Mouse (Mus musculus): Measurements from ENCODE around the gene Cdyl2. TPM values are rescaled to one million over a fixed set of nuclear protein-coding genes. Genes with fewer than 3 reads are reported as not detected.
A peak's percentile ranks its signal among the peaks of the same experiment; 100 is the strongest.

The Cdyl2 gene
- polyA plus RNA-seq, 1 experiment = 4.6 TPM

- no peak overlapping the region for H3K27ac ChIP-seq (ENCODE audit: insufficient read depth, low read length)
- no peak for TF ChIP-seq POLR2A (IDR thresholded peaks at IDR 0.05; ENCODE audit: low read depth, low read length)
- no peak for TF ChIP-seq CTCF (IDR thresholded peaks at IDR 0.05; ENCODE audit: borderline replicate concordance, insufficient read depth, low read length)
- H3K4me1 ChIP-seq (ENCODE audit: control insufficient read depth, insufficient read depth, low read length) = peaks cover 4% of the 10 kb centered on the region; the same call in 1 of the 2 replicates
- no peak overlapping the region for H3K4me3 ChIP-seq (ENCODE audit: insufficient read depth, low read length)
Observed at GRCm38 (mm10) chr8:116734176-116734575, 1.4 kb upstream of the Cdyl2 start.

GRCm38 (mm10) chr8:116733648-116734014 is 840 bp upstream of the Cdyl2 start:
- H3K27ac ChIP-seq (ENCODE audit: insufficient read depth, low read length) = no peak overlapping the region
- H3K4me3 ChIP-seq (ENCODE audit: insufficient read depth, low read length) = no peak overlapping the region; the same call in 1 of the 2 replicates
- TF ChIP-seq POLR2A (IDR thresholded peaks at IDR 0.05; ENCODE audit: low read depth, low read length) (no peak), CTCF (IDR thresholded peaks at IDR 0.05; ENCODE audit: borderline replicate concordance, insufficient read depth, low read length) (no peak)
- peaks cover 4% of the 10 kb centered on the region; the same call in 1 of the 2 replicates for H3K4me1 ChIP-seq (ENCODE audit: control insufficient read depth, insufficient read depth, low read length)

GRCm38 (mm10) chr8:116731976-116732683 is 661 bp downstream of the Cdyl2 start:
- TF ChIP-seq CTCF (IDR thresholded peaks at IDR 0.05; ENCODE audit: borderline replicate concordance, insufficient read depth, low read length) (no peak), POLR2A (IDR thresholded peaks at IDR 0.05; ENCODE audit: low read depth, low read length) (no peak)
- Histone ChIP-seq H3K4me1 (ENCODE audit: control insufficient read depth, insufficient read depth, low read length) (peaks cover 4% of the 10 kb centered on the region; the same call in 1 of the 2 replicates), H3K27ac (ENCODE audit: insufficient read depth, low read length) (no peak overlapping the region), H3K4me3 (ENCODE audit: insufficient read depth, low read length) (peak overlapping the region; percentile 46)

DNA sequence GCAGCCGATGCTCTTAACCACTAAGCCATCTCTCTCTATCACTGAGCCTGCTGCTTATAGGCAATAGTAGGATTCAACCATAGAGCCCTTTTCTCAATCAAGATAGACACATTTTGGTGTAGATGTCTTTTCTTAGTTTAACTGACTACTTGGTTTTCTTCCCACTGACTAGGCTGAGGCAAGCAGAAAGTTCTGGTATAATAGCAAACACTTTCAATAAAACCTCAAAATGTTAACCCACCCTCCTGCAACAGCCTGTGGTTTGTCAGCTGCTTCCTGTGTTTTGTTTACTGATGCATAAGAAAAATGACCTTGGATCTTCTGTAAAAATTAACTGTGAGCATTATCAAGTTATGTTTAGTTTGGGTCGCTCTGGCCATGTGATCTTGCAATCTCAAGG is 11.3 kb downstream of the Cdyl2 start:
- no peak overlapping the region for H3K27ac ChIP-seq (ENCODE audit: insufficient read depth, low read length)
- H3K4me3 ChIP-seq (ENCODE audit: insufficient read depth, low read length) = no peak overlapping the region
- no peak for TF ChIP-seq CTCF (IDR thresholded peaks at IDR 0.05; ENCODE audit: borderline replicate concordance, insufficient read depth, low read length)
- no peak for TF ChIP-seq POLR2A (IDR thresholded peaks at IDR 0.05; ENCODE audit: low read depth, low read length)
- no peaks in the 10 kb centered on the region for H3K4me1 ChIP-seq (ENCODE audit: control insufficient read depth, insufficient read depth, low read length)

DNA sequence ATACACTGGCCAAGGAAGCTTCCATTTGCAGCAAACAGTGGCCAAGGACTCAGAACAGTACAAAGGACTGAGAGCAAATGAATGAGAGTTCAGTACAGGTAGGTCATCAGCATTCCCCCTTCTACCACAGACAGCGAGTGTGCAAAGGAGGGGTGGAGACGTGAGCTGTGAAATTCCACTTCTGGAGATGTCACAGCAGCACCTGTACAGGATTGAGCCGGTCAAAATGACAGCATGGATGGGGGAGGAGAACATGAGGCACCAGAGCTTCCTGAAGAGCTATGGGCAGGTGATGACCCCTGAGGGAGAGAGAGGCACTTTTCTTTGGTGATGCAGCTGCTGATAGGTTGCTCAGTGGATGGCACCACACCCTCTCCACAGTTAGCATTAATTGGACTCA is 25.3 kb downstream of the Cdyl2 start:
- Histone ChIP-seq H3K4me1 (ENCODE audit: control insufficient read depth, insufficient read depth, low read length) (no peaks in the 10 kb centered on the region), H3K4me3 (ENCODE audit: insufficient read depth, low read length) (no peak overlapping the region), H3K27ac (ENCODE audit: insufficient read depth, low read length) (no peak overlapping the region)
- TF ChIP-seq POLR2A (IDR thresholded peaks at IDR 0.05; ENCODE audit: low read depth, low read length) (no peak), CTCF (IDR thresholded peaks at IDR 0.05; ENCODE audit: borderline replicate concordance, insufficient read depth, low read length) (no peak)

GRCm38 (mm10) chr8:116702501-116702900 is 30.3 kb downstream of the Cdyl2 start:
- Histone ChIP-seq H3K4me3 (ENCODE audit: insufficient read depth, low read length) (no peak overlapping the region), H3K4me1 (ENCODE audit: control insufficient read depth, insufficient read depth, low read length) (no peaks in the 10 kb centered on the region), H3K27ac (ENCODE audit: insufficient read depth, low read length) (no peak overlapping the region)
- no peak for TF ChIP-seq CTCF (IDR thresholded peaks at IDR 0.05; ENCODE audit: borderline replicate concordance, insufficient read depth, low read length)
- no peak for TF ChIP-seq POLR2A (IDR thresholded peaks at IDR 0.05; ENCODE audit: low read depth, low read length)

GRCm38 (mm10) chr8:116692931-116693330 is 39.9 kb downstream of the Cdyl2 start:
- no peak overlapping the region for H3K4me3 ChIP-seq (ENCODE audit: insufficient read depth, low read length)
- H3K27ac ChIP-seq (ENCODE audit: insufficient read depth, low read length) = no peak overlapping the region
- H3K4me1 ChIP-seq (ENCODE audit: control insufficient read depth, insufficient read depth, low read length) = no peaks in the 10 kb centered on the region
- TF ChIP-seq CTCF (IDR thresholded peaks at IDR 0.05; ENCODE audit: borderline replicate concordance, insufficient read depth, low read length) = no peak
- TF ChIP-seq POLR2A (IDR thresholded peaks at IDR 0.05; ENCODE audit: low read depth, low read length) = no peak

DNA sequence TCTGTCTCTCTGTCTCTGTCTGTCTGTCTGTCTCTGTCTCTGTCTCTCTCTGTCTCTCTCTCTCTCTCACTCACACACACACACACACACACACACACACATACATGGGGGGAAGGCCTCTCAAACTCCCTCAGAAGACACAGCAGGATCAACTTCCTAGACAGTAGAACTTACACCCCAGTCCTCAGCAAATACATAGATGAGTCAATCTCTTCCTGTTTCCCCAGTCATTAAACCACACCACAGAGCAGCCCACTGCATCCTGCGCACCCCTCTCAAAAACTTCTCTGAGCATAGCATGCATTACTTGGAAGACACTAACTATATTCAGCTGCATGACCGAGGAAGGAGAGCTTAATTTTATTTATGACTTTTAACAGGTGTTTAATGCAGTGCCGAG is 43.0 kb downstream of the Cdyl2 start:
- Histone ChIP-seq H3K4me3 (ENCODE audit: insufficient read depth, low read length) (no peak overlapping the region), H3K27ac (ENCODE audit: insufficient read depth, low read length) (no peak overlapping the region), H3K4me1 (ENCODE audit: control insufficient read depth, insufficient read depth, low read length) (no peaks in the 10 kb centered on the region)
- TF ChIP-seq CTCF (IDR thresholded peaks at IDR 0.05; ENCODE audit: borderline replicate concordance, insufficient read depth, low read length) = no peak
- TF ChIP-seq POLR2A (IDR thresholded peaks at IDR 0.05; ENCODE audit: low read depth, low read length) = no peak

- no peak overlapping the region for H3K27ac ChIP-seq (ENCODE audit: insufficient read depth, low read length)
- H3K4me3 ChIP-seq (ENCODE audit: insufficient read depth, low read length) = no peak overlapping the region
- TF ChIP-seq CTCF (IDR thresholded peaks at IDR 0.05; ENCODE audit: borderline replicate concordance, insufficient read depth, low read length) (no peak), POLR2A (IDR thresholded peaks at IDR 0.05; ENCODE audit: low read depth, low read length) (no peak)
- H3K4me1 ChIP-seq (ENCODE audit: control insufficient read depth, insufficient read depth, low read length) = no peaks in the 10 kb centered on the region
Observed at GRCm38 (mm10) chr8:116676174-116676573, 56.6 kb downstream of the Cdyl2 start.

DNA sequence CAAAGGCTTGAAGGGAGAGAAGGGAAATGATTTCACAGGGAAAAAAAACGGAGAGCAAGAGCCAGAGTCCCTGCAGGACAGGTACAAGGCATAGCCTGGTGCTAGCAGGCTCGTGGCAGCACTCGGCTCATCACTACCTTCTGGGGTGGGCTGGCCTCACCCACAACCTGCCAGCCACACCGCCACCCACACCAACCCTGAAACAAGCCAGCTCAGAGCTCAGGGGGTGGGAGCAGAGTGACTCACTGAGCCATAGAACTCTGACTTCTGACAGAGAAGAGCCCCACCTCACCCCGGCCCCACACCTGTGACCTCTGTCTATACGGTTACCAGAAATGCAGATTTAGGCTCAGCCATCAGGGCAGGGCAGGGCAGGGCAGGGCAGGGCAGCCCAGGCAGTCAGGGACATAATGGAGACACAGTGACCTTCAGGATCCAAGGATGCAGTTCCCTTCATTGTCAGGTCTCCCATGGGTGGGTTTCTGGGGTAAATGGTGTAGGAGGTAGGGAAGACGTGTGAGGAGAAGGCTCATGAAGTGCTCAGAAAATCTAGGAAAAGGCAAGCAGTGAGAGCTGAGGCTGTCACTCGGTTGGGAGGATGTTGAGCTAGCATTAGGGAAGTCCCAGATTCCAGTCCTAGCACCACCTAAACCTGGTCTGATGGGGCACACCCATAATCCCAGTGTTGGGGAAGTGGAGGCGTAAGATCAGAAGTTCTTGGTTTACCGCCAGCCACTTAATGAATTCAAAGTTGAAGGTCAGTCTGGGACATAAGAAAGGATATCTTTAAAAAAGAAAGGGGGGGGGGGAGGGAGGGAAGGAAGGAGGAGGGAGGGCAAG is 58.6 kb downstream of the Cdyl2 start:
- no peak for TF ChIP-seq POLR2A (IDR thresholded peaks at IDR 0.05; ENCODE audit: low read depth, low read length)
- TF ChIP-seq CTCF (IDR thresholded peaks at IDR 0.05; ENCODE audit: borderline replicate concordance, insufficient read depth, low read length) = no peak
- Histone ChIP-seq H3K4me3 (ENCODE audit: insufficient read depth, low read length) (no peak overlapping the region), H3K27ac (ENCODE audit: insufficient read depth, low read length) (no peak overlapping the region), H3K4me1 (ENCODE audit: control insufficient read depth, insufficient read depth, low read length) (no peaks in the 10 kb centered on the region)

Data from embryonic fibroblast, embryonic 13.5 days (primary cell).